Mouse (Mus musculus) ES-Bruce4 (cell line): ENCODE measurements around the gene Plcxd2.

ENCODE experiments used
- CTCF ChIP-seq: IDR thresholded peaks from one replicate; pipeline ENCODE4 v1.8.1; 2011; ENCODE audit warnings: low read depth, low read length
- POLR2A ChIP-seq: IDR thresholded peaks from one replicate; pipeline ENCODE4 v1.8.1; 2011; ENCODE audit warnings: low read length; ENCODE audit not compliant: insufficient read depth

- TF ChIP-seq POLR2A (no peak), CTCF (no peak)
These were observed 36.9 kb upstream of the Plcxd2 start for GRCm38 (mm10) chr16:46046906-46047305.
